Mouse (Mus musculus) C2C12 (cell line): ENCODE measurements around the gene Galns. TPM values are rescaled to one million over a fixed set of nuclear protein-coding genes. Genes with fewer than 3 reads are reported as not detected.

Experiments used
- H3K27me3 ChIP-seq: one replicate; pipeline ENCODE4 v1.6.1; 2011; ENCODE audit not compliant: control insufficient read depth, insufficient read depth, insufficient read length
- H3K36me3 ChIP-seq: one replicate; pipeline ENCODE4 v1.6.1; 2011; ENCODE audit not compliant: control insufficient read depth, insufficient read depth
- H3K4me3 ChIP-seq: one replicate; pipeline ENCODE4 v1.5.1; 2011; ENCODE audit warnings: mild to moderate bottlenecking, control low read depth; ENCODE audit not compliant: poor library complexity, insufficient read depth, severe bottlenecking
- H3K79me2 ChIP-seq: one replicate; pipeline ENCODE4 v1.6.1; 2011; ENCODE audit not compliant: control insufficient read depth, insufficient read depth
- H3K79me3 ChIP-seq: one replicate; pipeline ENCODE4 v1.6.1; 2011; ENCODE audit warnings: low read depth, control low read depth
- H3ac ChIP-seq: one replicate; pipeline ENCODE3; 2011; ENCODE audit warnings: low read depth; ENCODE audit not compliant: control insufficient read depth, insufficient read length
- CEBPB ChIP-seq: IDR thresholded peaks from one replicate; pipeline ENCODE4 v1.6.1; 2011; ENCODE audit warnings: low read depth, mild to moderate bottlenecking, control low read depth, moderate library complexity
- CTCF ChIP-seq: IDR thresholded peaks from one replicate; pipeline ENCODE4 v1.5.1; 2011; ENCODE audit not compliant: control insufficient read depth, insufficient read depth, insufficient read length
- FOSL1 ChIP-seq: IDR thresholded peaks from one replicate; pipeline ENCODE4 v1.8.0; 2011; ENCODE audit warnings: mild to moderate bottlenecking, low read length; ENCODE audit not compliant: poor library complexity, insufficient read depth, severe bottlenecking
- MAX ChIP-seq: IDR thresholded peaks from one replicate; pipeline ENCODE4 v1.6.1; 2011; ENCODE audit warnings: mild to moderate bottlenecking, control low read depth
- MYOD1 ChIP-seq: IDR thresholded peaks from one replicate; pipeline ENCODE4 v1.6.1; 2011; ENCODE audit warnings: low read depth; ENCODE audit not compliant: control insufficient read depth, insufficient read length
- MYOG ChIP-seq: IDR thresholded peaks from one replicate; pipeline ENCODE4 v1.6.1; 2011; ENCODE audit not compliant: control insufficient read depth, insufficient read length; ENCODE audit errors: extremely low read depth
- USF1 ChIP-seq: IDR thresholded peaks from one replicate; pipeline ENCODE4 v1.6.1; 2011; ENCODE audit warnings: low read depth, mild to moderate bottlenecking, control low read depth, moderate library complexity
- polyA plus RNA-seq: library from polyadenylated mRNA; unstranded; fragments of >200 nt; fragmentation: generic; extraction: Trizol; gene quantifications from one replicate; pipeline ENCODE4 v1.2.1, GENCODE M21; 2012; ENCODE audit warnings: missing spikeins

Galns gene
- polyA plus RNA-seq, 1 experiment, result 9.8 TPM

DNA sequence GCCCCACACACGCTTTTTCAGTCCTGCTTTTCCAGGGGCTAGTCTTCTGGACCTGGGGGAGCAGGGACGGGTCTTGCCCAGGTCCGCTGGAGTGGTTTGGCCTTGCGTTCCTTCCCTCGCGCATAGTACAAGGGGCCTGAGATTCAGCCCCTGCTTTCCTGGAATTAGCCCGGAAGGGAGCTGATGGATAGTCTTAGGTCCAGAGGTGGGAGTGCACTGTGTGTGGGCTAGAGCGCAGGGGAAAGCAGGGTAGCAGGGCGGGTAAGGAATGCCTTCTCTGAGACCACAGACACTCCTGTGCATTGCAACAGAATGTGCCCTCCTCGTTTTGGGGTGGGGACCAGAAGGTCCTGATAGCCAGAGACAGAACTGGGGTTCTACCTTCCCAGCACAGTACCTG is 34.1 kb downstream of the Galns start:
- Histone ChIP-seq H3ac (no peak overlapping the region), H3K36me3 (peaks cover 29% of the 10 kb centered on the region), H3K79me3 (peaks cover 12% of the 10 kb centered on the region), H3K4me3 (no peak overlapping the region), H3K27me3 (no peaks in the 10 kb centered on the region), H3K79me2 (peaks cover 35% of the 10 kb centered on the region)
- no peak for TF ChIP-seq MYOD1
- TF ChIP-seq CTCF, result no peak
- no peak for TF ChIP-seq MAX
- no peak for TF ChIP-seq USF1
- TF ChIP-seq CEBPB, result no peak
- TF ChIP-seq MYOG, result no peak
- TF ChIP-seq FOSL1, result no peak

DNA sequence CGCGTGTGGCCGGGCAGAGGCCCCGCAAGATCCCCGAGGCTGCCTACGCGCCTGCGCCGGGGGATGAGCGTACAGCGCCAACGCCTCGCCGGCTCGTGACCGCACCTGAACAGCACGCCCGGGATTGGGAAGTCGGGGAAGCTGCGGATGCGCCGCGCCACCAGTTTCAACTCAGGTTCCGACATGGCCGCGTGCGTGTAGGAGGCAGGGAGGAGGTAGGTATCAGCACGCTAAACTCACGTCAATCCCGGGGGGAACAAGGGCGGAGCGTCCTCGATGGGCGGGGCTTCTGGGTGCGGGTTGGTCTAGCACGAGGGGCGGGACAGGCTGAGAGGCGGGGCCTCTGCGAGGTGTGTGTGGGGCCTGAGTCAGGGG is 34.6 kb downstream of the Galns start, which contains the start of gene Aprt:
Gene Aprt, minus strand, starts transcription at position 262 of the 375 bp plus-strand sequence.
- TF ChIP-seq MYOD1 (no peak), MAX (peak; percentile 77)
- H3K79me3 ChIP-seq, result peaks cover 12% of the 10 kb centered on the region
- peaks cover 34% of the 10 kb centered on the region for H3K36me3 ChIP-seq
- H3ac ChIP-seq, result peak within 1 kb of the TSS; percentile 86
- peaks cover 40% of the 10 kb centered on the region for H3K79me2 ChIP-seq
- no peaks in the 10 kb centered on the region for H3K27me3 ChIP-seq
- H3K4me3 ChIP-seq, result peak within 1 kb of the TSS; percentile 78

DNA sequence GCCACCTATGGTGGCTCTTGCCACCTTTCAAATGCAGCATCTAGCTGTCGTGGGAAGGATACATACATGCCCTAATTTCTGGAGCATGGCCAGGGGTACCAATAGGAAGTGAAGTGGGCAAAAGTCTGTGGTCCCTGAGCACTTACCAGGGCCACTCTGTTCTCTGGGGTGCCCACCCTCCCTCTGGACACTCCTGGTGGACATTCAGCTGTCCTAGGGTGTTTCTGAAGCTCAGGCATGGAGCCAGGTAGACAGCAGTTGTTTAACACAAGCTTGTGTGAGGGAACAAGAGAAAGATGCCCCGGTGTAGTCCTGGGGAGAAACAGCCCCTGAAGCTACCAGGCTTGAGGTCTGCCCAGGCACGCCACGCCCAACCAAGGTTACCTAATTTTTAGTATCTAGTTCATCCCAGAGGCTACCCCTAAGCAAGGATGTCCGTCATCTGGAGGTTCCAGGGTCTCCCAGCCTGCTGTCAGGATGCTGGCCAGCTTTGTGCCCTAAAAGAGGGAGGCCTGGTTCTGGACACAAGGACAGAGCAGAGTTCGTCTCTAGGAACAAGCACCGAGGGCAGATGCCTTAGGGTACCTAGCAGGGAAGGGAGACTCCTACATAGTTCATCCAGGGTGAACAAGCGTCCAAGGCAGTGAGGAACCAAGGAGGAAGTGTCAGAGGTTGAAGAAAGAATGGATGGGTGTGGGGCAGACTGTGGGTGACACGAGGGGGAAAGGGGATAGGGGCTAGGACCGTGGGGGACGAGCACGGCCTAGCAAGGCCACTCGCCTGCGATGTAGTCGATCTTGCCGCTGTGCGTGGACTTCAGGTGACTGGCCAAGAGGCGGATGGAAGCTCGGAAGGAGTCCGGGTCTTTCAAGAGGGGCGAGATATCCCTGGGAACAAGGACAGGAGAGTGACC is 35.3 kb downstream of the Galns start:
- peak overlapping the region; percentile 86 for H3ac ChIP-seq
- peak overlapping the region; percentile 78 for H3K4me3 ChIP-seq
- no peaks in the 10 kb centered on the region for H3K27me3 ChIP-seq
- TF ChIP-seq CTCF, result no peak
- TF ChIP-seq MAX, result no peak
- TF ChIP-seq USF1, result no peak
- no peak for TF ChIP-seq FOSL1
- TF ChIP-seq MYOD1, result no peak
- no peak for TF ChIP-seq CEBPB
- TF ChIP-seq MYOG, result no peak
- H3K36me3 ChIP-seq, result peaks cover 40% of the 10 kb centered on the region
- H3K79me3 ChIP-seq, result peaks cover 16% of the 10 kb centered on the region
- peaks cover 47% of the 10 kb centered on the region for H3K79me2 ChIP-seq

DNA sequence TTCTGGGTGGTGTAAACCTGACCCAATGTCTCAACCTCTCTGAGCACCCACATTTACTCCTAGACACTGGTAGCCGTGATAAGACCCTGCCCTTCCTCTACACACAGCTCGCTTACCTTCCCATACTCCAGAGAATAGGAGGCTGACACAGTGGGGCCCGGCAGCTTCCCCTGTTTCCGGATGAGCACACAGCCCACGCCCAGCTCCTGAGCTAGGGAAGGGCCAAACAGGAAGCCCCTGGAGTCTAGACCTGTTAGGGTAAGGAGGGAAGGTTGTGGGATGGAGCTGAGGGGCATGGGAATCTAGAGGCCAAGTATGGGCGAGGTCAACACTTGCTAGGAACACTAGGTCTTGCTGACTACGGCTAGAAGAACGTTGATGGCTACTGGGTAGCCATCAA is 36.0 kb downstream of the Galns start:
- H3K79me3 ChIP-seq, result peaks cover 23% of the 10 kb centered on the region
- peak overlapping the region; percentile 78 for H3K4me3 ChIP-seq
- TF ChIP-seq CEBPB (no peak), CTCF (no peak), USF1 (no peak), MAX (no peak), FOSL1 (no peak), MYOD1 (no peak), MYOG (no peak)
- no peaks in the 10 kb centered on the region for H3K27me3 ChIP-seq
- peak overlapping the region; percentile 86 for H3ac ChIP-seq
- peaks cover 47% of the 10 kb centered on the region for H3K36me3 ChIP-seq
- H3K79me2 ChIP-seq, result peaks cover 54% of the 10 kb centered on the region

DNA sequence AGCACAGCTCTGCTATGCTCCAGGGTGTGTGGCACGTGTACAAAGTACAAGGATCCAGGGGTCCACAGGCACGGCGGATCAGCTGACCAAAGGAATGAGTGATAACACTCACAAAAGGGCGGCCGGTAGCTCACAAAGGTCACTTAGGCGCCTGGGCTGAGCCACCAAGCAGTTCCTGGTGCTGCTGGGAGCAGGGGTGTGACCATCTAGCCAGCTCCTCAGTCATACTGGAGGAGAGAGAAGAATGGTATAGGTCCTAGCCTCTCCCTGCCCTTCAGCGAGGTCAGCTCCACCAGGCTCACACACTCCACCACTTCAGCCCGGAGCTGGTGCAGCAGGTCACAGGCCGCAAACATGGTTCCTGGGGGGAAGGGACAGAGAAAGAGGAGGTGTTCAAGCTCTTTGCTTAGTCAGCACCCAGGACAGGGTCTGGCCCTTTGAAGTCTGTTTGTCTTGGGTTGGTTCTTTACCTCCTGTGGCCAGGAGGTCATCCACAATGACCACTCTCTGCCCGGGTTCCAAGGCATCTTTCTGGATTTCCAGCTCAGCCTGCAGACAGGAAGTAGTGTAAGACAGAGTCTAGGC is 36.5 kb downstream of the Galns start:
- Histone ChIP-seq H3ac (no peak overlapping the region), H3K4me3 (peak overlapping the region; percentile 7), H3K36me3 (peaks cover 52% of the 10 kb centered on the region), H3K27me3 (no peaks in the 10 kb centered on the region), H3K79me2 (peaks cover 59% of the 10 kb centered on the region), H3K79me3 (peaks cover 28% of the 10 kb centered on the region)
- TF ChIP-seq USF1 (no peak), MAX (no peak), MYOG (no peak), FOSL1 (no peak), MYOD1 (no peak)

DNA sequence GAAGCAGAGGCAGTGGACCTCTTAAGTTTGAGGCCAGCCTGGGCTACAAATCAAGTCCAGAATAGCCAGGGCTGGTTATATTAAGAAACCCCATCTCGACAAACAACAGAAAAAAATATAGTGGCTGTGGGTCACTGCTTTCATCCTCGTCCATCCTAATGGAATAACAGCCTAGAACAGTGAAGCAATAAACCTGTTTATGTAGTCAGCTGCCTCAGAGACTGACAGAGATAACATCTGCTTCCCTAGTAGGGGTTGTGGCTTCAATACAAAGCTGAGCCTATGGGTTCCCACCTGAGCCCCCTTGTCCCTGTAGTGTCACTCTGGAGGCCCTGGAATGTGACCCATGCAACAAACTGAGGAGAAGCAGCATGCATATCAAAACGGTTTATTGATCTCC is 37.0 kb downstream of the Galns start:
- Histone ChIP-seq H3K4me3 (no peak overlapping the region), H3K36me3 (peaks cover 57% of the 10 kb centered on the region), H3K27me3 (no peaks in the 10 kb centered on the region), H3K79me3 (peaks cover 33% of the 10 kb centered on the region), H3K79me2 (peaks cover 64% of the 10 kb centered on the region), H3ac (no peak overlapping the region)
- TF ChIP-seq FOSL1, result no peak
- no peak for TF ChIP-seq CEBPB
- TF ChIP-seq CTCF, result no peak
- TF ChIP-seq MYOD1, result no peak
- TF ChIP-seq MAX, result no peak
- TF ChIP-seq MYOG, result no peak
- no peak for TF ChIP-seq USF1
